Mouse (Mus musculus) Muller cell, postnatal 12 days (primary cell): Measurements from ENCODE around the gene Hk3.

Source experiments
- DNase-seq: peaks from one replicate; pipeline ENCODE4 v3.0.0-alpha.2; 2015; ENCODE audit errors: inconsistent ontology term

The Hk3 gene

DNA sequence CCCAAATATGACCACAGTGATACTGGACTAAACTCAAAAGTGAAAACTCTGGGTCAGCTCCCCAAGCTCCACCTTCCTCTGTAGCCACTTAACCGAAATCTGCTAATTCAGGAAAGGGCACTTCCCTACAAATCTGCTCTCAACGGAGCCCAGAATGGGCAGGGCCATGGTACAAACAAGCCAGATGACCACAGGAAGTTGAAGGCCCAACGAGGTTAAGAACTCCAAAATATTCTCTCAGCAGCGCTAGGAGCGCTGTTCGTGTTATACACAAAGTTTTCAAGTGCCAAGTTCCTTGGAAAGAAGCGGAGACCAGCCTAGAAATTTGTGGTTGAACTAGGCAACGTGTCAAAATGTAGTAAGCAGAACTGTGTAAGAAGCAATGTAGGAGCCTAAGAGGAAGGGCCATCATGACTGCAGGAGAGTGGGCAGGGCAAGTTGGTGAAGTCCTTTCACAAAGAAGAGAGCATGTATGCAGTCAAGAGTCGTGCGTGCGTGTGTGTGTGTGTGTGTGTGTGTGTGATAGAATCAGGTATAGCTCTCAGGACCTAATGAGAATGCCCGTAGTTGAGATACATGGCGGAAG is at the start of gene Hk3:
Hk3 (minus strand) TSS at position 192 of the 586 bp plus-strand sequence.
- DNase-seq, result no peak

DNA sequence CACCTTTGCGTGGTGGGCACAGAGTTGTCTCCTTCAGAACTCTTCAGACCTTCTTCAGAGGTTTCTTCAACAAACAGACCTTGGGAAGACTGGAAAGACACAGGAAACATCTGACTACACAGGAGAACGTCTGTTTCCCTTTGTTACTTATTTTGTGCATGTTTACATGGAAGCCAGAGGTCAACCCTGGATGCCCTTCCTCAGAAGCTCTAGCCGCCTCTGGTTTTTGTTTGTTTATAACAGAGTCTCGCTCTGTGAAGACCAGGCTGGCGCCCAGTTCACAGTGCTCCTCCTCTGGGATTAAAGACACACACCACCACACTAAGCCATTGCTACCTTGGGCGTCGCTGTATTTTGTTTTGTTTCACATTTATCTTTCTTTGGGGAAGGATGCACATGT is 48.5 kb upstream of the Hk3 start:
- no peak for DNase-seq

DNA sequence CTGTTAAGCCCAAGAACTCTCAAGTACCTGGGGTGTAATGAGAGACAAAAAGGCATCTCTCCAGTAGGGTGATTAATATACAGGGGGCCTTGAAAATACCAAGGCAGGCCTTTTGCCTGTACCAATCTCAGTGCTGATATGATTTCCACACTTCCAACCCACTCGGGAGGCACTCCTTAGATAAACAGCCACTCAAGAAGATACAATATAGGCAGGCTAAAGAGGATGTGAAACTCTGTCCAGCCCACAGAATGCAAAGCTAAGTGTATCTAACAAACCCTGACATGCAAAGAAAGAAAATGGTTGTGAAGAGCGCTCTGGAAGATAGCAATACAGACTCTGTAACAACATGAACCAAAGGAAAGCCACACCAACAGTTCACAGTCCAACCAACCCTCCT is 42.1 kb upstream of the Hk3 start:
- no peak for DNase-seq

DNA sequence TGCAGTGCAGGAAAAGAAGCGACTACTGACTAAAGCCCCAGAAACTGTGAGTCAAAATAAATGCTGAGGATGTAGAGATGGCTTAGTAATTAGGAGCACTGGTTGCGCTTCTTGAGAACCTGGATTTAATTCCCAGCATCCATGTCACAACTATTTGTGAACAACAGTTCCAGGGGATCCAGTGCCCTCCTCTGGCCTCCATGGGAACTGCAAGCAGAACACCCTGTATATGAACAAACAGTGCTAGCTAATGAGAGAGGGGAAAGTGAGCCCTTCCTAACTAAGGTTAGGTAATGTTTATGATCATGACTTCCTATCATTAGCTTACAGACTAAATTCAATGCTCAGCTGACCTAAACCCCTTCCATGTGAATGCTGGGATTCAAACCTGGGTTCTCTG is 36.9 kb upstream of the Hk3 start:
- no peak for DNase-seq

DNA sequence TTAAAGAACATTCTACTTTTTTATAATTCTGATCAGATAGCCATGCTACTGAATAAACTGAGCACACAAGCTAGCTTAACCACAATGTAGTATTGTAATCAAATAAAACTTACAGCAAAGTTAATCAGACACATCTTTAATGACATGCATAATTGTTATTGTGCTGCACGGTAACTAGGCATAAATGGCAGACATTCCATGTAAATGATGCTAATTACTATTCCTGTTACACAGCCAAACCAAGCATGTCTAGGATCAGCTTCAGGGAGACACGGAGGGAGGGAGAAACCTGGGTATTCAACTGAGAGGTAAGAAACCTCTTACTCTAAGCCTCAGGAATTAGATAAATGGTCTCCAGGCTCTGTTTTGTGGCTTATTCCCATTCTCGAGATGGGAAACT is 26.5 kb upstream of the Hk3 start:
- peak; percentile 68 for DNase-seq

DNA sequence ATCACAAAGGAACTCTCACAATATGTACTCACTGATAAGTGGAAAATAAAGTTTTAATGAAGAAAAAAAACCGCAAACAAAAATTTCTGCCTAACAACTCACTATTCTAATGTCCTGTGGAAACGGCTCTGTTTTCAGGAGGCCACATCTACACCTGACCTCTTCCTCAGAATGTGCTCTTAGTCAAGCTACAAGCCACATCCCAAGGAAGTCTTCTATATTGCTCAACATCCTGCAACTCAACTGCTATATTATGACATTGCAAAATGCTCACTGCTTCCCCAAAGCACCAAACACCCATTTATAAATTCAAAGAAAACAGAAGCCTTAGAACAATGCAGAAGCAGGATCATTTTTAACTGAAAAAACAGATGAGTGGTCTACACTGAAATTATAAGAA is 18.8 kb upstream of the Hk3 start:
- no peak for DNase-seq

DNA sequence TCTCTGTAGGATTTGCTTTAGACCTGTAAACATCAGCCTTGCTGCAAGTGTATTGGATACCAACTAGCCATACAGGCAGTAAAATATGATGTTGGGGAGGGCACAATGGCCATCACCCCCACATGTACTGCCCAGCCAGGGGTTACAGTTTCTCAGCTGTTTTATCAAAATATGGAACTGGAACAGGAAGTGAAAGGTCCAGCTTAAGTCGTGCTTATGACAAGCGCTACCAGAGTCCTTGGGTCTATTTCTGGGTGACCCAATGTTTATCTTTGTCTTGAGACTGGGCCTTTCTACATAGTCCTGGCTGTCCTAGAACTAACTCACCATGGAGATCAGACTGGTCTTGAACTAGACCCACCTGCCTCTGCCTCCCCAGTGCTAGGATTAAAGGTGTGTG is 3.0 kb upstream of the Hk3 start:
- DNase-seq, result no peak

DNA sequence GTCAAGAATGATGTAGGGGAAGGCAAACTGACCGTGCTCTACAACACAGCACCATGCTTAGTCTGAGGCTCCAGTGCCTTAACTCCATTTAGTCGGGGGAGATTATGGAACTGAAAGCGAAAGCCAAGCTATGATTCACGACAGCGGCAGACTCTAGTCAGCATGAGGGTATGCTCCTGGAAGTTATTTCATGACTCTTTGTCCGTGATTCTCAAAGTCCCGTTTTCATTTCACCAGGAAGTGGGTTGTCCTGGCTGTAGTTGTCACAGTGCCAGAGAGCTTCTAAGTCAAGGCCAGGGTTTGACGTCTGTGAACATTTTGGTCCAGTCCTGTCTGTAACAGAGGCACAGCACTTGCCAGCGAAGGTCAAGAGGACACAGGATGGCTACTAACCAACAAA is 1.5 kb upstream of the Hk3 start:
- DNase-seq, result no peak

DNA sequence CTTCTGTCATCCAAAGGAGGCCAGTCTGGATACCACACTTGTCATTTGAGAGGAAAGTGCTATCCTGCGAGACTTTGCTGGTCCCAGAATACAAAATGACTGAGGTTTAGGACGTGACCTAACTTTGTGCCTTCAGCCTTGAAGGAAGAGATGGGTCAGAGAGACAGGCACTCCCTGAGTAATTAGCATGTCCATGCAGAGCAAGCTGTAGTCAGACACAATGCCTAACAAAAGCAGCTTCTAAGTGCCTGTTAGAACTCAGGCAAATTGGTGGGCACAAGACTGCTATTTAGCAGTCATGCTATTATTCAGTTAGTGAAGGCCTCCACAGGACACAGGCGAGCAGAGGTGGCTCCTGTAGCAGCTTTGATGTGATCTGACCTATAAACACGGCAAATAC is 1.1 kb upstream of the Hk3 start:
- DNase-seq, result no peak

DNA sequence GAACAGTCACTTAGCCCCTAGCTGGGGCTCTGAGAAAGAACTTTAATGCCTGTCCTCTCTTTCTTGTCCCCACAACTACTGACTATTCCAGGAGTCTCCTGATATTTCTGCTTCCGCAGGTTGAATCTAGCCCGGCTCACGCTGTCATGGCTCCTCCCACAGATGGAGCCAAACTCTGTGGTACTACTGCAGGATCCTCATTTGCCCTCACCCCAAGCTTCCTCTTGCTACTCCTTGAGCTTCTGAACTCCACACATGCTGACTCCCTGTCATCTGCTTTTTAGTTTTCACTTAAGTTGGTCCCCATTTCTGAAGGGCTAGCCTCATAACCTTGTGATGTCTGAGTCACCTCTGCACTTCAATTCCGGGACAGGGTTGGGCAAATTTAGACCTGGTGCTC is 1.1 kb downstream of the Hk3 start:
- DNase-seq, result no peak

DNA sequence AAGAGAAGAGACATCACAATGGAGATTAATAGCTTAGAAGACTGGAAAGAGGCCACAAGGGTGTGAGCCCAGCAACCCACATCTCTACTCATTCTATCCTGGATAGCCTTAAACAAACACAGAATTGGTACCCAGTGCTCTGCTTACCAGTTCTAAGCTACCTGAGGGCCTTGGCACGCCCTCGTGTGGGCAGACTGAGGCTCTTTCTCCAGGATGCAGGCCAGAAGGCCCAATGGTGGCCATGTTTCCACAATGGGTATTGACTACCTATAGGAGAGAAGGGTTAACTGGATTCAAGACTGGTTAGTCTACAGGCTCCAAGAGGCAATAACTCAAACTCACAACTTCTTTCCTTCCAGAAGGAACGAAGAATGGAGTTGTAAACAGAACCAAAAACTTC is 2.0 kb downstream of the Hk3 start:
- DNase-seq, result no peak

DNA sequence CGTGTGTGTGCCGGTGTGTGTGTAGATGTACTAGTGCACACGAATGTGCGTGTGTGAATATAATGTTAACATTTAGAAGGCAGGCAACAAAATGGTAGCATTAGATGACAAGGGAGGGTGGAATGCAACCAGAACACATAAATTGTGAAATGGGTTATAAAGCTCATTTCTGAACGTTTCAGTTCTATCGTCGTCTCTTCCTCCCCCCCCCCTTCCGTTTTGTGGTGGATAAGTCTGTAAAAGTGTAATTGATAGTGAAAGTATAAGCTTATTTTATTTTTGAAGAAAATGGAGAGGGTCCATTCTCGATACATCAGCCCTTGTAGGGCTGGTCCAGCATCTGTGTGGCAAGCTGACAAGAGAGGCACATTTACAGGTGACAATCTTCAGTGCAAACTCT is 2.5 kb downstream of the Hk3 start:
- DNase-seq, result no peak

DNA sequence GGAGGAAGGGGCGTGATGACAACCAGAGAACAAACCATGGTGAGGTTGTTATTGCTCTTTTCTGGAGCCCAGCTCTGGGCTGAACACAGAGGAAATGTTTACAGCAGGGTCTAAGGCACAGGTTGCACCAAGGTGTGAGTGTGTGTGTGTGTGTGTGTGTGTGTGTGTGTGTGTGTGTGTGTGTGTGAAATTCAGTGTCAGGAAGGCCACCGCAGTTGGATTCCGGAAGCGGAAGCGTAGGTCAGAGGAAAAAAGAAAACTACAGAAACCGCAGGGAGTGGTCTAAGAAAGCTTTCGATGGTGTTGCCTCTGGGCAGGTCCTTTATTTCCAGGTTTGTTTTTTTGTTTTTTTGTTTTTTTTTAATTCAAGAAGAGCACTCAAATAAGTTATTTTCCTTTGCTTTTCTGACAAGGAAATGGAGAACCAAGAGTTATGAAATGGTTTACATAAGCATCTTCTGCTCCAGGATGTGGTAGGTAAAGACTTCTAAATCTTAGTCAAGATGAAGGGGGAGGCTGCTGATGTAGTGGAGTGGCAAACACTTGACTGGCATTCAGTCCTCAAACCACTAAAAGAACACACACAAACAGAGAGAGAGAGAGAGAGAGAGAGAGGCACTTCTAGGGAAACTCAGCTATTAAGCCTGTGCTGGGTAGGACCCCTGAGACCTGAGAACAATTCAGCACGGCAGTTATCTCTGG is 3.1 kb downstream of the Hk3 start:
- DNase-seq, result no peak

DNA sequence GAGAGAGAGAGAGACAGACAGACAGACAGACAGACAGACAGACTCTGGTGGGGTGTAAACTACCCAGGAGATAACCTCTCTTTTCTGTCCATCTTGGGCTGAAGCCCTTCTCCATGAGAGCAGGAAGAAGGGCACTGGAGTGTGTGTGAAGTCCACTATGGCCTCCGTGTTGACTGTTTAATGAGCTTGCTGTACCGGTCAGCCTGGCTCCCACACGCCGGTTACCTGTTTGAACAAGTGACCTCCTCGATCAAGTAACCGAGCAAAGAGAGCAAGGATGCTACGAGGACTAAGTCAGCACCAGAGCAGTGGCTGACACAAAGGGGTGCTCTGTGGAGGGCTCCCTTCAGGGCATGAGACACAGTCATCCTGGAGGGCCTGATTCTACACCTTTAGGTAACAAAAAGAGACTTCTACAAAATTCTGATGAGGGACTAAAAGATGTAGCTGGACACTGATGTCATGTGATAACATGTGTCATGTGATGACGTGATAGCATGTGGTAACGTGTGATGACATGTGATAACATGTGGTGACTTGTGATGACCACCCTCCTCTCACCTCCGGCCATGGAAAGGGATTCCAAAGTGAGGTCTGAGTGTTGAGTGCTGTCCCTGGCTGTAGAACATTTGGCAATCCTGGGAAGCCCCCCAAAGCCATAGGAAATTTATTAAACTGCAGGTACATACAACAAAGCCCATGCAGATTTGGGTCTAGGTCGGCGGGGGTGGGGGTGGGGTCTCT is 3.9 kb downstream of the Hk3 start:
- DNase-seq, result no peak

DNA sequence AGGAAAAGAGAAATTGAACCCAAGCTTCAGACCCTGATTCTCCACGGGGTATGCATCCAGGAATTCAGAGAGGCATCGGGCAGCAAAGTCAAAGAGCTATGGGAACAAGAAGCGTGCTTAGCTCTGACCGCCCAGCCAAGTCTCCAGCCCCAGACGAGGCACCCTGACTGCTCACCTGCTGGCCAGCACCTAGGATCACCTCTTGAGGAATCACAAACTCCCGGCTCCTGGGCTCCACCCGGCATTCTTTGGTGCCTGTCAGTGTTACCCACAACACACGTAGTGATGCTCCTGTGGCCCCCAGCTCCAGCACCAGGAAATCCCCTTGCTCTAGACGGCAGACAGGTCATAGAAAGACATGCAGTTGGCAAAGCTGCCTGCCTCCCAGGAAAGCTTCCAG is 6.7 kb downstream of the Hk3 start:
- DNase-seq, result no peak

DNA sequence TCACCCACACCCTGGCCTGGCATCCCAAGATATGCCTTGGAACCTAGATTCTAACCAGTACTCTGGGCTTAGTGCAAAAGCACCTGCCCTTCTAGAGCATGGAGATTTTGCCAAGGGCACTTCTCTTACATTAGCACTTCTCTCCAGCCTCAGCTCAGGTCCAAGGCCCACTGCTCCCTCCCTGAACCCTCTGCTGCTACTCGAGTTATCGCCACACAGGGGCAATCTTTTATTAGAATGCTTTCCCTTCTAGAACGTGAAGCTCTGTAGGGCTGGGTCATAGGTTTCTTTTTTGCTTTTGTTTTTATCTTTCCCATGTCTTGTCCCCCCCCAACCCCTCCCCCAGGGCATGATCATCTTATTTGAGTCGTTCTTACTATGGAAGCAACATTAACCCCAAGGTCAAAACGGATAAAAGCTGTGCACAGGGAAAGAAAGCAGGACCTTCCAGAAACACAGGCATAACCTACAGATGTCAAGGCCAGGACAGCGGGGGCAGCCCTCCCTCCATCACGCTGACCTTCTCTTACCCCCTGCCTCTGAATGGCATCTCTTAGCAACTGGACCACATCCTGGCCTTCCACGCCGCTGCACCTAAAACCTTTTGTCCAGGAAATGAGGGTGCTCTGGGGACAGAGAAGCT is 7.4 kb downstream of the Hk3 start:
- no peak for DNase-seq

DNA sequence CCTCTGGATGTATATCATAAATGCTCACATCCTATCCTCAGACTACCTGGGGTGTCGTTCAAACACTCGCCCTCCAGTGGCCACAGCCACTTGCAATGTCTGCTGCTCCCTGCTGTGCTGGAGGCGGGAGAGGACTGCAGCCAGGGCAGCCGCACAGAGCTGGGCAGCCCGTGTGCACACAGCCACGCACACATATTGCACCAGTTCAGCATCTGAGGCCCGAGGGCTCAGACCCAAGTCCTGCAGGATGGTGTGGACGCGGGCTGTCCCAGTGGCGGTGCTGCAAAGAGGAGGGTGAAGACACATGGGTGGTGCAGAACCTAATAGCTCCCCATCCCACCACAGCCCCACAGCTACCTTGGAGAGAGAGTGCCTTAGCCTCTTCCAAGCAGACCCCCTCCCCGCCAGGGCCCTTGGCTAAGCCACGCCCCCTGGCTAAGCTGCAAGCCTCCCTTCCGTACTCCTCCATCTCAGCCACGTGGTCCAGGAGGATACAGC is 9.2 kb downstream of the Hk3 start:
- no peak for DNase-seq

DNA sequence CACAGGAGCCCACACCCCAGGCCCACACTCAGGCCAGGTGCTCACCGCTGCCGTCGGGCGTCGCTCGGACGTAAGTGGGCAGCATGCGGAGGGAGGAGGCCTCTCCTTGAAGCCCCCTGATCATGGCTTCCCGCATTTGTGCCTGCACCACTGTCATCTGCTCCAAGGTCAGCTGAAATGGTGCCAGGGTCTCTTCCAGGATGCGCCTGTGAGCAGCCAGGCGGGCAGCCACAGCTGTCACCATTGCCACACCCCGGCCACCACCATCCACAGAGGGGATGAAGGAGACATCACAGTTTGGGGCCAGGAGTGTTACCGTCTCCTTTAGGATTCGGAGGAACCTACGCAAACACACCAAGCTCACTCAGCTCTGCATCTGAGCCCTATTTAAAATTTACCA is 10.1 kb downstream of the Hk3 start:
- no peak for DNase-seq

DNA sequence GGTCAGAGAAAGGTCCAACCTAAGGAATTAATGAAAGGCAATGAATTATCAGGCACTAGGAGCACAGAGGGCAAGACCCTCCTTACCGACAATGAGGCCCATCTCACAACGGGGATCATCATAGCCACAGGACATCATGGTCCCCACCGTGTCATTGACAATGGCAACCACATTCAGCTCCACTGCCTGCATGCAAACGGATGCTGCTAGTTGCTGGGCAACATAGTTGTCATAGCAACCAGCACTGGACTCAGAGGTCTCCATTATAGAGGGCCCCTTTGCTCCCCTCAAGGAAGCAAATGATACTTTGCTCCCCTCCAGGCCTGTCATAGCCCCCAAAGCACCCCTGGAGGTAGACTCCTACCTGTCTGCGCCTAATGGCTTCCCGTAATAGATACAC is 12.6 kb downstream of the Hk3 start:
- DNase-seq, result no peak

DNA sequence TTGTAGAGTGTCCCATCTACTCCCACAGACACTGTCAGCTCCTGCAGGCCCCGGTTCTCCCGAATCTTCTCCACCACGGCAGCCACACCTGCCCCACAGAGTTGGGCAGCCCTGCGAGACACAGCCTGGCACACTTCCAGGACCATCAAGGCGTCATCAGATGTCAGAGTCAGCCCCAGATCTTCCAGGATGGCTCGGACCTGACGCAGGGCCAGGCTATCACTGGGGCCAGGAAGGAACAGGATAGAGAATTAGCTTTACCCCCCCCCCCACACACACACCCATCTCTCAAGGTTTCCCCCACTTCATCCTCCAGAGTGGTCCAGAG is 14.8 kb downstream of the Hk3 start:
- DNase-seq, result no peak

DNA sequence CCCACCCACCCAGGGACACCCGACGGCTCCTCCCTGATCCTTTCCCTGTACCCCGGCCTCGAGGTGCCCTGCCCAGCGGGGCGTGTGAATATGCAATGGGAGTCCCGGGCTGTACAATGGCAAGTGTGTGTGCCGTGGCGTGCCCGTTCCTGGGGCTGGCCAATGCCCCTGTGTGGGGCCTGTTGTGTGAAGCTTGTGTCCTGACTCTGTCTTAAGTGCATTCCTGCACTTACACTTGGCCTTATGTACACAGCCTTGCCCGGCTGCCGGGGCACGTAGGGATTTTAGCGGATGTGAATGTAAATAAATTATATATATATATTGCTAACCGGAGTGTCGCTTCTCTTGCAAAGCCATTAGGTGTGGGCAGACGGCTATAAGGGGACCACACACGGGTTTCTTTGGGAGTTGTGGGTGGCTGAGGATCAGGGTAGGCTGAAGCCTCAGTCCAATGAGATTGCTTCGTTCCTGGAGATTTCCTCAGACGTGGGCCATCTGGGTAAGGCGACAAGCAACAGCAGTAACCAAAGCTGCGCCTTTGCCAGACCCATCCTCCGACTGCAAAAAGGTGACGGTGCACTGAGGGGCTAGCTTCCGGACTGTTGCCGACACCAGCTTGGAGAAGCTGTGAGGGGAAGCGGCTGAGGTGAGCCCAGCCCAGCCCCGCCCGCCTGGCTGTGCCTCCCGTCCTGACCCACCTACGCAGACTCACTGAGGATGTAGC is 15.3 kb downstream of the Hk3 start:
- no peak for DNase-seq

DNA sequence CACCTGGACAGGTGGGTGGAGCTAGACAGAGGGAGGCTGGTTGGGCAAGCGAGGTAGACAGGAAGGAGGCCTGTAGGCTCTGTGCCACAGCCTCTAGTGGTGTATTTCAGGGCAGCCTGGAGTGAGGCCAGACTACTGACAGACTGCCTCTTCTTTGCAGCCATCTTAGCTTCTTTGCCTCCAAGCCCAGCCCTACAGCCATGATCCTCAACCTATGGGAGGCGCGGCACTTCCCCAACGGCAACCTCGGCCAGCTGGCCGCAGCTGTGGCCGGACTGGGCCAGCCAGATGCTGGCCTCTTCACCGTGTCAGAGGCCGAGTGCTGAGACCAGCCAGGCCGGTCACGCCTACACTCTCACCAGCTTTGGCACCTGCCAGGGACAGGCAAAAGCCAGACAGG is 16.5 kb downstream of the Hk3 start:
- no peak for DNase-seq
